Mouse (Mus musculus) stomach, embryonic 14.5 days (tissue): ENCODE data around the gene Cacng2. TPM values are rescaled to one million over a fixed set of nuclear protein-coding genes. Genes with fewer than 3 reads are reported as not detected.

ENCODE experiments used
- ATAC-seq: fragments of 200-750 bp; cut with Nextera tagmentation; 2 replicates; pipeline ENCODE4 v1.8.0; 2017; ENCODE audit warnings: low read depth, moderate TSS enrichment; ENCODE audit not compliant: insufficient number of reproducible peaks, insufficient read depth, low FRiP score
- H3K27ac ChIP-seq: fragments of 300-500 bp; sonication (generic); 2 replicates; pipeline ENCODE4 v1.5.1; 2014; ENCODE audit warnings: mild to moderate bottlenecking, low read length, moderate library complexity, mixed read lengths
- H3K27me3 ChIP-seq: fragments of 300-500 bp; sonication (generic); 2 replicates; pipeline ENCODE4 v1.6.1; 2014; ENCODE audit warnings: low read length, control low read depth, mixed read lengths; ENCODE audit not compliant: control insufficient read depth, insufficient read depth
- H3K36me3 ChIP-seq: fragments of 300-500 bp; sonication (generic); 2 replicates; pipeline ENCODE4 v1.6.1; 2014; ENCODE audit warnings: mild to moderate bottlenecking, control low read depth, low read length, moderate library complexity, mixed read lengths; ENCODE audit not compliant: control insufficient read depth, insufficient read depth
- H3K4me1 ChIP-seq: fragments of 300-500 bp; sonication (generic); 2 replicates; pipeline ENCODE4 v1.6.1; 2014; ENCODE audit warnings: low read length, control low read depth, mixed read lengths; ENCODE audit not compliant: control insufficient read depth, insufficient read depth
- H3K4me2 ChIP-seq: fragments of 300-500 bp; sonication (generic); replicated peaks from 2 replicates; pipeline ENCODE4 v1.6.1; 2014; ENCODE audit warnings: low read depth, low read length, control low read depth
- H3K4me3 ChIP-seq: fragments of 300-500 bp; sonication (generic); 2 replicates; pipeline ENCODE4 v1.5.1; 2014; ENCODE audit warnings: low read depth, low read length, control low read depth
- H3K9ac ChIP-seq: fragments of 300-500 bp; sonication (generic); replicated peaks from 2 replicates; pipeline ENCODE4 v1.6.1; 2014; ENCODE audit warnings: low read depth, mild to moderate bottlenecking, control low read depth, low read length, moderate library complexity, mixed read lengths
- H3K9me3 ChIP-seq: fragments of 300-500 bp; sonication (generic); 2 replicates; pipeline ENCODE4 v1.6.1; 2016; ENCODE audit warnings: low read depth, low read length, control low read depth; ENCODE audit not compliant: control insufficient read depth
- WGBS: fragments of 180-500 bp; shearing (Covaris S2); extraction: QIAGEN DNeasy Blood & Tissue Kit; methylation state at CpG from one replicate; pipeline ENCODE4 v1.1.7; 2014; 5-methylcytosine and 5-hydroxymethylcytosine counted together
- polyA plus RNA-seq: library from polyadenylated mRNA; unstranded; fragments of >200 nt; fragmentation: Nextera tagmentation; extraction: Ambion mirVana; gene quantifications from 2 replicates; pipeline ENCODE4 v1.2.1, GENCODE M21; 2014

Gene Cacng2
- polyA plus RNA-seq, 1 experiment from 2014 or later, result 0.06 TPM

- no peak overlapping the region for H3K4me2 ChIP-seq
- H3K4me3 ChIP-seq, result no peak overlapping the region
- WGBS, result 72% methylated on average over 5 of the region's 5 CpGs
- ATAC-seq, result no peak
- no peaks in the 10 kb centered on the region for H3K27me3 ChIP-seq
- no peak overlapping the region for H3K9ac ChIP-seq
- no peaks in the 10 kb centered on the region for H3K4me1 ChIP-seq
- H3K9me3 ChIP-seq, result no peaks in the 10 kb centered on the region
- no peak overlapping the region for H3K27ac ChIP-seq
- H3K36me3 ChIP-seq, result no peaks in the 10 kb centered on the region
Measured at GRCm38 (mm10) chr15:77981181-77981680, 138.6 kb downstream of the Cacng2 start.

- H3K4me3 ChIP-seq, result no peak overlapping the region
- no peaks in the 10 kb centered on the region for H3K9me3 ChIP-seq
- no peak overlapping the region for H3K9ac ChIP-seq
- no peak overlapping the region for H3K4me2 ChIP-seq
- no peaks in the 10 kb centered on the region for H3K27me3 ChIP-seq
- no peaks in the 10 kb centered on the region for H3K36me3 ChIP-seq
- WGBS, result 84% methylated on average over 10 of the region's 10 CpGs
- H3K4me1 ChIP-seq, result no peaks in the 10 kb centered on the region
- ATAC-seq, result no peak
- no peak overlapping the region for H3K27ac ChIP-seq
Measured at GRCm38 (mm10) chr15:77979427-77979865, 140.4 kb downstream of the Cacng2 start.

GRCm38 (mm10) chr15:77977663-77978062 is 142.2 kb downstream of the Cacng2 start:
- no peak overlapping the region for H3K4me3 ChIP-seq
- H3K36me3 ChIP-seq, result no peaks in the 10 kb centered on the region
- no peak for ATAC-seq
- no peaks in the 10 kb centered on the region for H3K4me1 ChIP-seq
- H3K4me2 ChIP-seq, result no peak overlapping the region
- WGBS, result 64% methylated on average over 3 of the region's 3 CpGs
- H3K9me3 ChIP-seq, result no peaks in the 10 kb centered on the region
- no peaks in the 10 kb centered on the region for H3K27me3 ChIP-seq
- H3K9ac ChIP-seq, result no peak overlapping the region
- H3K27ac ChIP-seq, result no peak overlapping the region

- H3K9ac ChIP-seq, result no peak overlapping the region
- 64% methylated on average over 6 of the region's 6 CpGs for WGBS
- no peak for ATAC-seq
Measured at GRCm38 (mm10) chr15:77974165-77974841, 145.5 kb downstream of the Cacng2 start.

GRCm38 (mm10) chr15:77970470-77971292 is 149.1 kb downstream of the Cacng2 start, which contains the start of gene Eif3d:
TSS of gene Eif3d (minus strand) at chr15:77970813.
- peak within 1 kb of the TSS; percentile 98 for H3K27ac ChIP-seq
- peaks cover 26% of the 10 kb centered on the region for H3K36me3 ChIP-seq
- no peaks in the 10 kb centered on the region for H3K27me3 ChIP-seq
- WGBS, result under 1% methylated on average over 72 of the region's 72 CpGs
- H3K4me1 ChIP-seq, result peaks cover 8% of the 10 kb centered on the region; the same call in 1 of the 2 replicates
- H3K9ac ChIP-seq, result peak within 1 kb of the TSS; percentile 81
- H3K4me2 ChIP-seq, result peak within 1 kb of the TSS; percentile 95
- H3K9me3 ChIP-seq, result no peaks in the 10 kb centered on the region
- H3K4me3 ChIP-seq, result peak within 1 kb of the TSS; percentile 58
- peak; percentile 90 for ATAC-seq

More at GRCm38 (mm10) chr15:77974165-77974841, 145.5 kb downstream of the Cacng2 start:
- H3K4me2 ChIP-seq, result no peak overlapping the region
- H3K4me3 ChIP-seq, result no peak overlapping the region
- H3K9me3 ChIP-seq, result no peaks in the 10 kb centered on the region
- peaks cover 2% of the 10 kb centered on the region; the same call in 1 of the 2 replicates for H3K4me1 ChIP-seq
- no peaks in the 10 kb centered on the region for H3K36me3 ChIP-seq
- no peaks in the 10 kb centered on the region for H3K27me3 ChIP-seq
- no peak overlapping the region for H3K27ac ChIP-seq

GRCm38 (mm10) chr15:77969940-77970469 is 149.8 kb downstream of the Cacng2 start:
- no peaks in the 10 kb centered on the region for H3K27me3 ChIP-seq
- peaks cover 33% of the 10 kb centered on the region for H3K36me3 ChIP-seq
- H3K4me3 ChIP-seq, result peak overlapping the region; percentile 58
- peak; percentile 30; the same call in 1 of the 2 replicates for ATAC-seq
- H3K4me2 ChIP-seq, result peak overlapping the region; percentile 95
- H3K27ac ChIP-seq, result peak overlapping the region; percentile 98
- 2% methylated on average over 15 of the region's 15 CpGs for WGBS
- peaks cover 8% of the 10 kb centered on the region; the same call in 1 of the 2 replicates for H3K4me1 ChIP-seq
- no peaks in the 10 kb centered on the region for H3K9me3 ChIP-seq
- H3K9ac ChIP-seq, result peak overlapping the region; percentile 79

- no peak overlapping the region for H3K9ac ChIP-seq
- peaks cover 81% of the 10 kb centered on the region for H3K36me3 ChIP-seq
- no peaks in the 10 kb centered on the region for H3K27me3 ChIP-seq
- no peak; the same call in 1 of the 2 replicates for ATAC-seq
- H3K4me3 ChIP-seq, result no peak overlapping the region
- no peaks in the 10 kb centered on the region for H3K9me3 ChIP-seq
- H3K4me2 ChIP-seq, result no peak overlapping the region
- H3K27ac ChIP-seq, result no peak overlapping the region
- 76% methylated on average over 9 of the region's 9 CpGs for WGBS
- peaks cover 8% of the 10 kb centered on the region; the same call in 1 of the 2 replicates for H3K4me1 ChIP-seq
Measured at GRCm38 (mm10) chr15:77965117-77965528, 154.7 kb downstream of the Cacng2 start.

- Histone ChIP-seq H3K9me3 (no peaks in the 10 kb centered on the region), H3K9ac (no peak overlapping the region), H3K4me1 (no peaks in the 10 kb centered on the region), H3K4me2 (no peak overlapping the region), H3K27me3 (no peaks in the 10 kb centered on the region), H3K36me3 (peaks cover 88% of the 10 kb centered on the region), H3K4me3 (no peak overlapping the region), H3K27ac (no peak overlapping the region)
- 97% methylated on average over 5 of the region's 5 CpGs for WGBS
- ATAC-seq, result no peak
Measured at GRCm38 (mm10) chr15:77962447-77962846, 157.4 kb downstream of the Cacng2 start.
